Mouse (Mus musculus) cerebellum, postnatal 14 days (tissue): Measurements from ENCODE around the gene Ston2.
"Not testable (repeated sequence)": the region's sequence is repeated elsewhere in the genome, so short reads cannot be mapped to it uniquely, and the experiment has no call there.

Experiments used
- DNase-seq, 2 experiments: peaks; one replicate each; pipeline ENCODE4 v3.0.0; 2021; ENCODE audit warnings: mixed read lengths in 2 of 2

Gene Ston2

DNA sequence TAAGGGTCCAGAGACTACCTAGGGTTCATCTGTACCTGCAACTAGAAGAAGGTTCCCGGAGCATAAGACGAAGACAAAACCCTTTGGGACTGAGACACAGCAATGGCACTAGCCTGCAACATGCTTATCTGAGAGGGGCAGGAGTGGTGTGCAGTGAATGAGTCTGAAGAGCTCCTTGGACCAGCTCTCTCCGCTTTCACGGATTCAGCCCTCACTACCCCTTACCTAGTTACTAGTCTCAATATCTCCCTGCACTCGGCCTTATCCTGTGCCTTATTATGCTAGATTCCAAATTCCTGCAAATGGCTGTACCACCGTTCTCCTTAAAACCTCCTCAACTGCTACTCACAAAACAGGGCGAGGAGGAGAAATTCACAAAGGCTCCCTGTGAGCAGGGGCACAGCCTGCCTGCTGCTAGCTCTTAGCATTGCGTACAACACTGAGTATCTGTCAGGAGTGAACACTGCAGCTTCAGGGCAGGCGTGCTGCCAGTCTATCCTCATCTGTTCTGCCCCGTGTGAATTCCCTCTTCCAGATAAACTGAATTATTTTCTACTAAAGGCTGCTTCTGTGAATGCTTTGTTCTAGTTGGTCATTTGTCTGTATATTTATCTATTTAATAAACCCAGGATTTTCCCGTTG is 38.5 kb downstream of the Ston2 start:
- DNase-seq: peak in 1 of 2 experiments; percentile 19

GRCm38 (mm10) chr12:91748241-91748865 is 39.8 kb downstream of the Ston2 start:
- DNase-seq: peak; percentile 32 to 45

- not testable (repeated sequence) for DNase-seq
Observed at GRCm38 (mm10) chr12:91746839-91747238, 41.3 kb downstream of the Ston2 start.

GRCm38 (mm10) chr12:91745758-91746290 is 42.4 kb downstream of the Ston2 start:
- peak in 1 of 2 experiments; percentile 22 for DNase-seq

DNA sequence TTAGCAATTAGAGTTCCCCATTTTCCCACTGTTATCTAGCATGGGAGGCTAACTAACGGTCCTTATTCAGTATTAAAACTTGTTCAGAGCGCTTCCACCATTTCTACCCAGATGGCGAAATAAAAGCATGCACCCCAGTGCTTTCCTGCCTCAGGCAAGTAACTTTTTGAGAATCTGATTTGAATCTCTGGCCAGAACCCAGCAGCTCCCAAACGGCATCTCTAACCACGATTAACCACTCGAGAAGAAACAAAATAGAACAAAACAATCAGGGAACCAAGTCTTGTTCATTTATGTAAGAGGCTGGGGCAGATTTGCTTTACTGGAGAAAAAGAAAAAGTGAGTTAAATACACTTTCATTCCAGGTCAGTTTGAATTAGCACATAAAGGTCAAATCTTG is 44.1 kb downstream of the Ston2 start:
- no peak for DNase-seq

DNA sequence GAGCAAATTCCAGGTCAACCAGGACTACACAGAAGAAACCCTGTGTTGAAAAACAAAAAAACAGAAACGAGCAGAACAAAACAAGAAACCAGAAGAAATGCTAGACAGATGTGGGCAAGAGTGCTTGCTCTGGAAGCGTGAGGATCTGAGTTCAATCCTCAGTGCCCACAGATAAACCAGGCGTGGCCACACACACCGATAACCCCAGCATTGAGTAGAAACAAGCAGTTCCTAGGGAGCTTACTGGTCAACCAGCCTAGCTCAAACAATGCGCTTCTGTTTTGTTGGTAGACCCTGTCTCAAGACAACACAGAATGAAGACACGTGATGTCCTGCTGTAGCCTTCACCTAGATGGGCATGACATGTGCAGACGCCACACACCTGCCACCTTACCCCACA is 45.3 kb downstream of the Ston2 start:
- DNase-seq: no peak

GRCm38 (mm10) chr12:91738381-91738780 is 49.8 kb downstream of the Ston2 start:
- no peak for DNase-seq

DNA sequence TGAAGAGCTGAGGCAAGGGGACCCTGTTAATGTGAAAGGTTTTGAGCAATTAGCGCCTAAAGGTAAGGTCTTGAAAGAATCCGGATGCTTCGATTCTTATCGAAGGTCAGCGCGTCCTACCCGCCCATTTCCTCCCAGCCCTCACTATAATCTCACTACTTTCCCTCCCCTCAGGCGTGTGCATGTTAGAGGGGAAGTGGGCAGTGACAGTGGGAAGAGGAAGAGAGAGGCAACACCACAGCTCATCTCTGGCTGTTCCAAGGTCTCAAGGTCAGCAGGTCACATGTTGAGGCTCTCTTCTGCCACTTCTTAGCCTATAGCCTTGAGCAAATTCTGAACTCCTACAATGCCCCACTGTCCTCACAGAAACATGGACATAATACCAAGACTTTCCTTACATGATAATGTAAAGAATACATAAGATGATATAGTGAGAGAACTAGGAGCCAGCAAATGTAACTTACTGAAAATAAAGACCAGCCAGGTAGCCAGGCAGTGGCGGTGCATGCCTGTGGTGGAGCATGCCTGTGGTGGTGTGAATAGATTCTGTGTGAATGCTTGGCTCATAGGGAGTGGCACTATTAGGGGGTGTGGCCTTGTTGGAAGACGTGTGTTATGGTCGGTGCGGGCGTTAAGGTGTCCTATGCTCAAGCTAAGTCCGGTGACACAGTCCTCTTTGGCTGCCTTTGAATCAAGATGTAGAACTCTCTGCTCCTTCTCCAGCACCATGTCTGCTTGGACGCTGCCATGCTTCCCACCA is 51.8 kb downstream of the Ston2 start:
- DNase-seq: no peak

DNA sequence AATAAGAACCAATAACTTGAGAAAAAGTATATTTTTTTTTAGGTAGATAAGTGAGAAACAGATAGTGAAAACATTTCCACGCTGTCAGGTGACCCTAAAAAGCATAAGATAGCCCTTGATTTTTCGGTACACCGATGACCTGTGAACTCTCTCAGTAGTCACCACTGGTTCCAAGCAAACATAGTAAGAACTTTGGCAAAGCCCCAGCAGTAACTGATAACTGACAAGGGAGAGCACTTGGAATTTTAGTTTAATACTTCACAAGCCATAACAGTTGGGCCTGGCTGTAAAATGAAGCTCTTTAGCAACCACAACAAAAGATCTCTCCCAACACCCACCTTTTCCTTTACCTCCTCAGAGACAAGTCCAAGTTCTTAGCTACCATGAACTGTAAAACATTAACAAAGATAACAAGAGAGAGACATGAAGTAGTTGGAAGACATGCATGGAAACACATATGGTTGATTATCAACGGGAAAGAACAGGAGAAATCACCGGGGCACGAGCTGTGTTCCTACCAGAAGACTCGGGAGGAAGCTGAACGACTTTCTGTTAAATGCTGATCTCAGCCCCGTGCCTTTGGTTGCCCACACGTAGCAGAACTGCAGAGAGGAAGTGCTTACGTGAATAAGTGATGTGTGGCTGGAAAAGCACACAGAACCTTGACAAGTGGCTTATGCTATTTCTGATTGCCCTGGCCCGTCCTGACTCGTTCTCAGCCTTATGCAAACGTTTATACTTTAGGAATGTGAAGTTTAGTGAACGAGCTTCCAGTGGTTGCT is 53.8 kb downstream of the Ston2 start:
- no peak for DNase-seq

DNA sequence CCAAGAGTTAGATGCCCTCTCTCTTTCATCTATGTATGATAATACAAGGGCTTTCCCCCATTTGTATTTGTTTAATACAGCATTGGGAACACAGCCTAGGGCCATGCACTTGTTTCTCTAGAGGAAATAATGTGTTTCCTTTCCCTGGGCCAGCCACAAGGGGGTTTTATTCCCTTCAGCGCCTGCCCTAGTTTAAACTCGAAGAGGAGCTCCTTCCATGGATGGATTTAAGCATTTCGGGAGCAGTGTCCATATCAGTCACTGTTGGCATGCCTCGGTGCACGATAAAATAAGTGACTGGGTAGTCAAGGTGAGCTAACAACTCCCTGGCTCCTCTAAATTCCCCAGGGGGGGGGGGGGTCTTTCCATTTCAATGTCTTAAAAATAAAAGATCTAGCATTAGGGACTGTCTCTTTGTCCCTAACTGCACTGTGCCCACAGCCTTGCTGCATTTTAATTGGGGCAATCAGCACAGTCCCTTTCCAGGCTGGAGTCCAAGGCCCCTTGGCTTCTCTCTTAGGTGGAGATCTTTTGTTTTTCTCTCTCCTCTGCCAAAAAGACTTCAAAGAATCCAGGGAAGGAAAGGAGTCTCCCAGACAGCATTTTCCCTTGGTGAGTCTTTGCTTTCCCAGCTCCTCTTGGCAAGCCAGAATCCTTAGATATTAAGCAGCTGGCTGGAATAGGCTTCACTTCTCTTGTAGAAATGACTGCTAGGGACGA is 55.3 kb downstream of the Ston2 start:
- DNase-seq: peak in 1 of 2 experiments; percentile 24

- DNase-seq: no peak
Observed at GRCm38 (mm10) chr12:91726202-91726601, 62.0 kb downstream of the Ston2 start.

DNA sequence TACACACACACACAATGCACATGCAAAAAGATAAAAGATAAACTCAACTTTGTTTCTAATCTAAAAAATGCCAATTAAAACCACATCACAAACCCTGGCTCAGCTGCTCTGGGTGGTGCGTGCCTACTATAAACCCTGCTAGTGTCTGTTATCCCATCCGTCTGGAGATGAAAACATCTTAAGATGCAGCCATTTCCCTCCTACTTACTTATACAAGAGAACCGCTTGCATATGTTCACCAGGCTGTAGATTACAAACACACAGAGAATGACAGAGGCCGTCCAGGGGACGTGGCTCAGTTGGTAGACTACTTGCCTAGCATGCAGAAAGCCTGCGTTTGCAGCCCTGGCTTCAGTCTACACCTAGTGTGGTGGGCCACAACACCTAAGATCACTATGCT is 64.3 kb downstream of the Ston2 start:
- no peak for DNase-seq

GRCm38 (mm10) chr12:91719134-91719533 is 69.1 kb downstream of the Ston2 start:
- DNase-seq: no peak

DNA sequence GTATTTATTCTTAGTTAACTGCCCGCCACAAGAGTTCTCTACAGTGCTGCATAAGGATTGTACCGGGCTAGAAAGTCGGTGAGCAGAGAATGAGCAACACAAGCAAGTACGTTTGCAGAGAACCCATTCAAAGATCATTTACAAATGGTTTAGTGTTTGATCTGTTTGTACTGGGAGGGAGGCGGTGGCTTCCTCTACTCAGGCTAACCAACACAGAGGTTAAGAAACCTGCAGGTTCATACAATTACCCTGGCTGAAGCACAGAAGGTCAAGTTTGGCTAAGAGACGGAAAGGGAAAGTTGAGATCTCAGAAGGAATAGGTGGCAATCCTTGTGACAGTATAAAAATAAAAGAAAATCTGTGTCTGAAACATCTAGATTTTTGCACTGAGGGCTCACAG is 72.5 kb downstream of the Ston2 start:
- DNase-seq: no peak

GRCm38 (mm10) chr12:91713358-91713757 is 74.8 kb downstream of the Ston2 start:
- no peak for DNase-seq

- no peak for DNase-seq
Observed at GRCm38 (mm10) chr12:91711655-91712054, 76.5 kb downstream of the Ston2 start.

GRCm38 (mm10) chr12:91710876-91711275 is 77.3 kb downstream of the Ston2 start:
- no peak for DNase-seq

DNA sequence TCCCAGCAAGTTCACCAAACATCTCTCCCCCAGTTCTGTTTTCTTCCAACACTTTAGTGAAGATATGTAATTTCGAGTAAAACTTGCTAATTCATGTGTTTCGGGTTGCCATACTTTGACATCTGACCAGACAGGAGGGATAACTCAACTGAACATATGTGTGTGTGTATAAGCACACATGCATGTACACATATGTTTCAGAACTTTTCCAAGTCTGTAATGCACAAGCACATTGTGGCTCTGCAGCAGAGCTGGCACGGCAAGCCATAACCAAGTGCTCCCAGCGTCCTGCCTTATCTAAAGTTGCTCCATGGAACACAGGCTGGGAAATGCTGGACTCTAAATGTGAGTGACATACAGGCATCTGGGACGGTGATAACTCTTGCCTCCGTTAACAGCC is 78.6 kb downstream of the Ston2 start:
- no peak for DNase-seq

GRCm38 (mm10) chr12:91709232-91709631 is 79.0 kb downstream of the Ston2 start:
- DNase-seq: no peak

- peak in 1 of 2 experiments; percentile 4 for DNase-seq
Observed at GRCm38 (mm10) chr12:91707807-91708206, 80.4 kb downstream of the Ston2 start.

- no peak for DNase-seq
Observed at GRCm38 (mm10) chr12:91703533-91703932, 84.7 kb downstream of the Ston2 start.

DNA sequence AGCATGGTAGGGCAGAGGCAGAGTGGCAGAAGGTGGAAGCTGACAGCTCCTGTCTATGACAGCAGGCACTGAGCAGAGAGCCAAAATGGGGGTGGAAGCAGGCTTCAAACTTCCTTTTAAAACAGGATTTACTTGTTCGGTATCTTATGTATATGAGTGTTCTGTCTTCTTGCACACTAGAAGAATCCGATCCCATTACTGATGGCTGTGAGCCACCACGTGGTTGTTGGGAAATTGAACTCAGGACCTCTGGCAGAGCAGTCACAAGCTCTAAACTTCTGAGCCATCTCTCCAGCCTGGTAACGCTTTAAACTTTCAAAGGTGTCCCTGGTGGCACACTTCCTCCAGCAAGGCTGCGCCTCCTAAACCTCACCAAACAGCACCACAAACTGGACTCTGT is 85.4 kb downstream of the Ston2 start:
- no peak for DNase-seq
